ENCODE assay signal across 28 mouse cellular contexts in the genomic region with DNA sequence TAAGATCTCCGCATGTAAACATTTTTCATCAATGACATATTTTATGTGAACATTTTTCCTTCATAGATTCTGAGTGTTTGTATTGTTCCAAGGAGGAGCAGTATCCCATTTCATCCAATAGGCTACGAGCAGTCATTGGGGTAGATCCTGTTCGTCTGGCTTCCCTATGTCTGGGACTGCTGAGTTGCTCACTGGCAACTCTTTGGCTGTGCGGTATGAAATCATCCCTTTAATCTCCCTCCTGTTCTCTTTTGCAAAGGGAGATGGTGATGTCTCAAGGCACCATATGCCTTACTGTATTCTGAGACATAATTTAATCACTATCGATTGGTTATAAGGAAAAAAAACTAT.
A peak's percentile ranks its signal among the peaks of the same experiment; 100 is the strongest.
DNase-seq lines count a peak whose midpoint lies in the region; ATAC-seq and TF ChIP-seq lines count a peak whose summit lies in the region.
"Had no signal": no experiment of that assay in that cellular context is flagged by ENCODE, and none has a peak within 500 bp of the region (broad histone marks: within the 10 kb centered on the region; RNA-seq: fewer than 3 reads in every experiment).

No protein-coding gene starts in this region.

- intact Hi-C loops in left cerebral cortex, postnatal 25 days (cut with DNase I), result no loop called here

- peak; percentile 60; the same call in 1 of the 2 replicates for ATAC-seq in limb, embryonic 11.5 days (ENCODE audit: insufficient number of reproducible peaks, low FRiP score, low TSS enrichment, low read depth)
- peak; percentile 87 for ATAC-seq in embryonic facial prominence, embryonic 14.5 days (ENCODE audit: low read depth)
- peak; percentile 42; the same call in 1 of the 2 replicates for ATAC-seq in limb, embryonic 12.5 days (ENCODE audit: insufficient number of reproducible peaks, insufficient read depth, low FRiP score, low TSS enrichment, low read depth)
- ATAC-seq in stomach, postnatal 0 days (ENCODE audit: low FRiP score, low TSS enrichment), result no peak
- ATAC-seq: intestine, embryonic 16.5 days had no signal

- DNase-seq in limb, embryonic 11.5 days (ENCODE audit: low spot score), result no peak
- DNase-seq in limb, embryonic 10.5 days (ENCODE audit: low spot score), result no peak
- DNase-seq in embryonic facial prominence, embryonic 14.5 days (ENCODE audit: low spot score), result no peak
- DNase-seq in stomach, postnatal 0 days (ENCODE audit: low spot score), result no peak
- no peak for DNase-seq in ovary, adult 18-20 months (ENCODE audit: low spot score)
- no peak for DNase-seq in left cerebral cortex, postnatal 25 days (ENCODE audit: low spot score in 2 of 2)
- DNase-seq: adrenal gland, postnatal 25 days; B cell, adult 2 months; cerebellum, adult 11-12 months; cerebellum, adult 9-11 months; gastrocnemius, postnatal 25 days; heart, adult 18-20 months; heart, postnatal 36 days; kidney, adult 8-10 months; kidney, postnatal 4 days; liver, embryonic 13.5 days; lung, adult 18-20 months; lung, postnatal 10 days; thymus, adult 18-20 months; thymus, postnatal 25 days had no signal

- no peak overlapping the region for H3K4me3 ChIP-seq in limb, embryonic 11.5 days (ENCODE audit: low read depth, low read length)
- H3K4me3 ChIP-seq in limb, embryonic 10.5 days, result no peak overlapping the region
- no peak overlapping the region for H3K4me3 ChIP-seq in embryonic facial prominence, embryonic 14.5 days (ENCODE audit: low read depth, low read length)
- H3K4me3 ChIP-seq in limb, embryonic 12.5 days (replicated peaks), result no peak overlapping the region
- H3K4me3 ChIP-seq in stomach, postnatal 0 days (ENCODE audit: low read depth, low read length), result no peak overlapping the region
- H3K4me3 ChIP-seq: erythroblast, embryonic 14.5 days; hindbrain, embryonic 12.5 days; limb, embryonic 15.5 days; liver, embryonic 13.5 days; stomach, embryonic 15.5 days had no signal

- WGBS in limb, embryonic 11.5 days, result 79% methylated on average over 5 of the region's 5 CpGs
- WGBS in limb, embryonic 10.5 days, result 84% methylated on average over 5 of the region's 5 CpGs
- 47% methylated on average over 5 of the region's 5 CpGs for WGBS in embryonic facial prominence, embryonic 14.5 days
- 62% methylated on average over 5 of the region's 5 CpGs for WGBS in limb, embryonic 12.5 days
- whole genome bisulfite sequencing in stomach, postnatal 0 days, result 48% methylated on average over 5 of the region's 5 CpGs

- no peak overlapping the region for H3K9ac ChIP-seq in limb, embryonic 11.5 days (ENCODE audit: low read length)
- H3K9ac ChIP-seq in embryonic facial prominence, embryonic 14.5 days (ENCODE audit: low read depth, low read length), result no peak overlapping the region
- H3K9ac ChIP-seq in limb, embryonic 12.5 days (replicated peaks), result no peak overlapping the region
- H3K9ac ChIP-seq in stomach, postnatal 0 days (ENCODE audit: low read length), result no peak overlapping the region
- H3K9ac ChIP-seq: hindbrain, embryonic 12.5 days; limb, embryonic 15.5 days; liver, embryonic 13.5 days; stomach, embryonic 15.5 days had no signal

- no peaks in the 10 kb centered on the region for H3K36me3 ChIP-seq in limb, embryonic 11.5 days (ENCODE audit: control insufficient read depth, insufficient read depth, low read length)
- no peaks in the 10 kb centered on the region for H3K36me3 ChIP-seq in limb, embryonic 10.5 days
- no peaks in the 10 kb centered on the region for H3K36me3 ChIP-seq in embryonic facial prominence, embryonic 14.5 days (ENCODE audit: control insufficient read depth, insufficient read depth, low read length)
- H3K36me3 ChIP-seq in limb, embryonic 12.5 days, result no peaks in the 10 kb centered on the region
- H3K36me3 ChIP-seq in stomach, postnatal 0 days (ENCODE audit: control insufficient read depth, insufficient read depth, low read length), result no peaks in the 10 kb centered on the region
- H3K36me3 ChIP-seq: hindbrain, embryonic 12.5 days; limb, embryonic 15.5 days; liver, embryonic 13.5 days; stomach, embryonic 15.5 days had no signal

- no peak for TF ChIP-seq CTCF in stomach, postnatal 0 days (IDR thresholded peaks at IDR 0.05; ENCODE audit: low read depth)

- no peaks in the 10 kb centered on the region for H3K9me3 ChIP-seq in limb, embryonic 11.5 days (ENCODE audit: control insufficient read depth, low read length)
- no peaks in the 10 kb centered on the region for H3K9me3 ChIP-seq in limb, embryonic 10.5 days (replicated peaks)
- H3K9me3 ChIP-seq in embryonic facial prominence, embryonic 14.5 days (ENCODE audit: control insufficient read depth, low read length), result no peaks in the 10 kb centered on the region
- H3K9me3 ChIP-seq in limb, embryonic 12.5 days, result no peaks in the 10 kb centered on the region
- no peaks in the 10 kb centered on the region for H3K9me3 ChIP-seq in stomach, postnatal 0 days (ENCODE audit: control insufficient read depth, low read length)
- H3K9me3 ChIP-seq: hindbrain, embryonic 12.5 days; limb, embryonic 15.5 days; liver, embryonic 13.5 days; stomach, embryonic 15.5 days had no signal

- no peaks in the 10 kb centered on the region for H3K4me1 ChIP-seq in limb, embryonic 11.5 days (ENCODE audit: control insufficient read depth, insufficient read depth, low read length)
- no peaks in the 10 kb centered on the region; the same call in 1 of the 2 replicates for H3K4me1 ChIP-seq in limb, embryonic 10.5 days
- H3K4me1 ChIP-seq in embryonic facial prominence, embryonic 14.5 days (ENCODE audit: control insufficient read depth, insufficient read depth, low read length), result no peaks in the 10 kb centered on the region
- H3K4me1 ChIP-seq in limb, embryonic 12.5 days (replicated peaks), result no peaks in the 10 kb centered on the region
- H3K4me1 ChIP-seq in stomach, postnatal 0 days (replicated peaks; ENCODE audit: control insufficient read depth, insufficient read depth), result no peaks in the 10 kb centered on the region
- H3K4me1 ChIP-seq: hindbrain, embryonic 12.5 days; liver, embryonic 13.5 days; stomach, embryonic 15.5 days had no signal

- H3K4me2 ChIP-seq in limb, embryonic 11.5 days (ENCODE audit: low read depth, severe bottlenecking), result no peak overlapping the region
- no peak overlapping the region for H3K4me2 ChIP-seq in embryonic facial prominence, embryonic 14.5 days (ENCODE audit: low read depth, low read length)
- no peak overlapping the region for H3K4me2 ChIP-seq in limb, embryonic 12.5 days
- no peak overlapping the region for H3K4me2 ChIP-seq in stomach, postnatal 0 days (replicated peaks; ENCODE audit: low read depth)
- H3K4me2 ChIP-seq: heart, embryonic 11.5 days; hindbrain, embryonic 12.5 days; limb, embryonic 15.5 days; liver, embryonic 13.5 days; stomach, embryonic 15.5 days had no signal

- no peaks in the 10 kb centered on the region for H3K27me3 ChIP-seq in limb, embryonic 11.5 days (ENCODE audit: control insufficient read depth, insufficient read depth, low read length)
- no peaks in the 10 kb centered on the region for H3K27me3 ChIP-seq in limb, embryonic 10.5 days (ENCODE audit: low read depth, poor library complexity, severe bottlenecking)
- no peaks in the 10 kb centered on the region; the same call in 1 of the 2 replicates for H3K27me3 ChIP-seq in embryonic facial prominence, embryonic 14.5 days (replicated peaks; ENCODE audit: control insufficient read depth, insufficient read depth, low read length)
- H3K27me3 ChIP-seq in limb, embryonic 12.5 days, result no peaks in the 10 kb centered on the region
- no peaks in the 10 kb centered on the region for H3K27me3 ChIP-seq in stomach, postnatal 0 days (ENCODE audit: control insufficient read depth, insufficient read depth, low read length)
- H3K27me3 ChIP-seq: hindbrain, embryonic 12.5 days; limb, embryonic 15.5 days; liver, embryonic 13.5 days; stomach, embryonic 15.5 days had no signal

- H3K27ac ChIP-seq in limb, embryonic 11.5 days (replicated peaks; ENCODE audit: low read depth, low read length), result no peak overlapping the region
- no peak overlapping the region for H3K27ac ChIP-seq in limb, embryonic 10.5 days
- H3K27ac ChIP-seq in embryonic facial prominence, embryonic 14.5 days (replicated peaks; ENCODE audit: low read depth, low read length), result no peak overlapping the region
- no peak overlapping the region; the same call in 1 of the 2 replicates for H3K27ac ChIP-seq in limb, embryonic 12.5 days
- H3K27ac ChIP-seq in stomach, postnatal 0 days (replicated peaks), result 0 out of 2 replicates have a peak overlapping the region, but pooled peaks have one; percentile 8
- H3K27ac ChIP-seq: hindbrain, embryonic 12.5 days; kidney, postnatal 0 days; limb, embryonic 15.5 days; liver, embryonic 13.5 days had no signal

- TF ChIP-seq EP300 in stomach, postnatal 0 days (optimal IDR thresholded peaks at IDR 0.05), result no peak
